Mouse (Mus musculus): ENCODE data around the gene Sorcs2.

Gene Sorcs2

GRCm38 (mm10) chr5:36397837-36398282 is at the start of gene Sorcs2:
Gene Sorcs2, minus strand, starts transcription at chr5:36398139.
- DNase-seq (ENCODE audit: low spot score) = peak; percentile 94

- no peak for DNase-seq (ENCODE audit: low spot score)
These were observed 48.4 kb upstream of the Sorcs2 start for GRCm38 (mm10) chr5:36446166-36446890.

- no peak for DNase-seq (ENCODE audit: low spot score)
These were observed 47.1 kb upstream of the Sorcs2 start for GRCm38 (mm10) chr5:36445028-36445427.

DNA sequence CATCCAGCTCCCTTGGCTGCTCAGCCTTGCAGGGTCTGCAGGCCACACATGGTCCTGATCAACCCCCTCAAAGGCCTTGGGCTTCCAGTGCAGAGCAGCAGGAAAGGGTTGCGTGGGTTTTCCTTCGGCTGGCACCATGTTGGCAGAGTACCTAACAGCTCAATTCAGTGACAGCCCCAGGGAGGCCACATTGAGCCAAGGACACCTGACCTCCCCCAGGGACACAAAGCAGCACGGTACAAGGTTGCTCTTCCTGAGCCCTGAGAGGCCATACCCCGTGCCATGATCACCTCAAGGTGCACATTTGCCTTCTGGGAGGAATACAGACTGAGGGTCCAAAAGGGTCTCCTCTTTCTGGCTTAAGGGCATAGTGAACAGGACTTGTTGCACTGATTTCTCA is 46.7 kb upstream of the Sorcs2 start:
- DNase-seq (ENCODE audit: low spot score) = no peak

- DNase-seq (ENCODE audit: low spot score) = no peak
These were observed 42.8 kb upstream of the Sorcs2 start for GRCm38 (mm10) chr5:36440741-36441140.

GRCm38 (mm10) chr5:36436858-36437257 is 38.9 kb upstream of the Sorcs2 start:
- no peak for DNase-seq (ENCODE audit: low spot score)

- no peak for DNase-seq (ENCODE audit: low spot score)
These were observed 36.5 kb upstream of the Sorcs2 start for GRCm38 (mm10) chr5:36434398-36434967.

DNA sequence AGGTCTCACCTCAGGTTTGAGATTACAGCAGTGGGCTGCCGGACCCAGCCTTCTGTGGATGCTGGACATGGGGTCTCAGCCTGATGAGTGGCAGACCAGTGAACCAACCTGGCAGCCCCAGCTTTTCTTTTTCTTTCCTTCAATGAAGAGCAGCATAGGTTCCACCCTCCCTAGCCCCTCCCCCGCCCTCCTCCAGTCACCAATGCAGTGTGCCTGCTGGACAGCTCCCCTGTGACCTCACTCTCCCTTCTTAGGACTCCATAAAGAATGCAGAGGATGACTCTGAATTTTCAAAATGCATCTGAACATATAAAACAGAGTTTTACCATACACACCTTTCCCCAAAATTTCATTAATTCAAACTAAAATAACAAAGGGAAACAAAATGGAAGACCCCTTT is 33.8 kb upstream of the Sorcs2 start:
- DNase-seq (ENCODE audit: low spot score) = peak; percentile 57

DNA sequence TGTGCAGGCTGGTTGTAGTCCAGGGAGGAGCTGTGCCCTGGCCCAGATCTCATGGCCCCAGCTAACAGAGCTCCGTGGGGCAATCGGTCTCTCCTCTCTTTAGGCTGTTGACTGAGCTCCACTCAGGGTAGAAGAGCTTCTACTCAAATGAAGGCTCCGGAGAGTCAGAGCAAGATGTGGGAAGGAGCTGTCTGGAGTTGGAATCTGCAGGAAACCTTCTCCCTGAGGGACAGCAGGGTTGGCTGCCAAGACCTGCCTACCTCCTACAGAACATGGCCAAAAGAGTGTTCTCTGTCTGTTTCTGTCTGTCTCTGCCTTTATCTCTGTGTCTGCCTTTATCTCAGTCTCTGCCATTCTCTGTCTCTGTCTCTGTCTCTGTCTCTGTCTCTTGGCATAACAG is 31.6 kb upstream of the Sorcs2 start:
- no peak for DNase-seq (ENCODE audit: low spot score)

GRCm38 (mm10) chr5:36427831-36428230 is 29.9 kb upstream of the Sorcs2 start:
- peak; percentile 16 for DNase-seq (ENCODE audit: low spot score)

GRCm38 (mm10) chr5:36426404-36426803 is 28.5 kb upstream of the Sorcs2 start:
- no peak for DNase-seq (ENCODE audit: low spot score)

- no peak for DNase-seq (ENCODE audit: low spot score)
These were observed 26.7 kb upstream of the Sorcs2 start for GRCm38 (mm10) chr5:36424676-36425075.

GRCm38 (mm10) chr5:36422689-36423088 is 24.8 kb upstream of the Sorcs2 start:
- no peak for DNase-seq (ENCODE audit: low spot score)

GRCm38 (mm10) chr5:36419861-36420260 is 21.9 kb upstream of the Sorcs2 start:
- DNase-seq (ENCODE audit: low spot score) = no peak

- DNase-seq (ENCODE audit: low spot score) = no peak
These were observed 16.9 kb upstream of the Sorcs2 start for GRCm38 (mm10) chr5:36414712-36415331.

GRCm38 (mm10) chr5:36398463-36399364 is 775 bp upstream of the Sorcs2 start:
- DNase-seq (ENCODE audit: low spot score) = peak; percentile 77

GRCm38 (mm10) chr5:36397384-36397759 is 567 bp downstream of the Sorcs2 start:
- peak; percentile 49 for DNase-seq (ENCODE audit: low spot score)

DNA sequence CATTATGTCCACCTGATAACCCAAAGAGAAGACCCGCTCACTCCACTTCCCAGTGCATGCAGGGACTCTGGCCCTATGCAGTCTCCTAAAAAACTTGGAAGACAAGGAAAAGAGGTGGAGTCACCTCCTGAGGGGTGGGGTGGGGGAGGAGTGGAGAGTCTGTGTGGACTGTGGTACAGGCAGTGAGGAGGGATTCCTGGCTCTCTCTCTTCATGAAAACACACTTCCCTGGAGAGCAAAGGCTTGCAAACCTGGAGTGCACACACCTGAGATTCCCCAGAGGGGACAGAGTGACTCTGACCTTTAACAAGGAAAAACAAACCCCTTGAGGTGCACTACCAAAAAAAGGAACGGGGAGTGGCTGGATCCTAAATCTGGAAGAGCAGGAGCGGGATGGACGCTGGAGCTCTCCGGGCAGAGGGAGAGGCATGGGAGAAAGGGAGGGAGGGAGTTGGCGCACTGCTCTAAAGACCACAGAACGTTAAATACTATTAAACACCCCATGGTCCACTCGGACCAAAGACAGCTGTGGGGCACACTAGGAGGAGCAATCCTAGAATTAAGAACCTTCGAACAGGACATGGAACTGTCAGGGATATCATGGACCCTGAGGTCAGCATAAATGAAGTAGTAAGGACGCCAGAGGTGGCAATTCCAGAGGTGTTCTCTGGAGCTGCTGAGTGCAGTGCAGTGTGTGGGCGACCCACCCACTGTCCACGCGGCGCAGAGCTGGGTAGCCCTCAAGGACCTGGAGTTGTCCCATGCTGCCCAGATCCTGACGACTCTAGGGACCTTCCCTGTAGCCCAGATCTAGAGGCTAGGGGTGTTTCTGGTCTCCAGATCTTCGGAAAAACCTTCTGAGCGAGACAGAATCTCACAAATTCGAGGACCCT is 1.2 kb downstream of the Sorcs2 start:
- no peak for DNase-seq (ENCODE audit: low spot score)

DNA sequence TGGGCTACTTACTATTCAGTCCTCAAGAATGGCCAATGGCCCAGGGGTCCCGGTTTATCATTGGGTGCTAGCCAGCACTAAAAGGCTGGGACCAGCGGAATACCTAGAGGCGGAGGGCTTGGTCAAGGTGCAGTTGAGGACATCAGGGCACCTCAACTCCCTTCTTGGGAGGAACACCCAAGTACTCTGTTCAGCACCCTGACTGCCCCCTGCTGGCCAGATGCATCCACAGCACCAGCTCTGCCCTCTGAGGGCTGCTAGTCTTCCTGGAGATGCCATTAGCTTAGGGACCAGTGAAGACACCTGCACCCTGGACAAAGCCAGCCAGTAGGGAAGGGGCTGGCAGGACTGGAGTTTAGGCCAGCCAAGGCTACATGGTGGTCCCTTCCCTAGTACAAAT is 1.9 kb downstream of the Sorcs2 start:
- DNase-seq (ENCODE audit: low spot score) = peak; percentile 89

- DNase-seq (ENCODE audit: low spot score) = peak; percentile 9
These were observed 3.0 kb downstream of the Sorcs2 start for GRCm38 (mm10) chr5:36394840-36395515.

DNA sequence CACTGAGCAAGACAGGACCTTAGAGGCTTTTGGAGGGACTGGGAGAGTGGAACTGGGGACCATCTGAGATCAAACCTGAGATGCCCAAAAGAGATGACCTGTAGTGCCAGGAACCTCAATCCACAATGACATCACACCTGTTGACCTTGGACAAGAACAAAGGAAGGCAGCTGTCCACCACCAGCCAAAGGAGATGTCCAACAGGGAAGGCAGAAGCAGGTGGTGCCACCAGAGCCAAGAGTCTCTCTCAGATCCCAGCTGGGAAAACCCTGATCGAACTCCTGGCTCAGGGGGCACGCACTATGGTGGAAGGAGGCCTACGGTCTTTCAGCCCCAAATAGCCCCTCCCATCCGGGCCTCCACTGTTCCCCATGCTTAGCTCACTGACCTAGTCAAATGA is 6.2 kb downstream of the Sorcs2 start:
- DNase-seq (ENCODE audit: low spot score) = no peak
